Comparison of ENCODE assay signal across 18 mouse cellular contexts in the genomic region with DNA sequence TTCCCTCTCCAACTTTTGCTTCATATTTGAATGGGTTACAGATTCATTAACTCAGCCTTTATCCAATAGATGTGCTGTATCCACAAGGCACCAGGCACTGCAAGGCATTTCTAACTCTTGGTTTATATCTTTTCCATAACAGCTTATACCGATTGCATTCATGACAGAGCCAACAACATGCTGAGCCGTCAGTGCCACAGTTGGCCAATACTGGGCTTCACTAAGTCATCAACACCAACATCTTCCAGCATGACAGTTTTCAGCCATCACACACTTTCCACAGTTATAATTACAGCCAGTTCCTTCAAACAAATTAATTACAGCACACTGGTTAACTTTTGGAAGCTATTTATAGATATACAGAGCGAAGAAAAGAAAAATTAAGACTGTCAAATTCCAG.
A peak's percentile ranks its signal among the peaks of the same experiment; 100 is the strongest.
DNase-seq lines count a peak whose midpoint lies in the region; ATAC-seq and TF ChIP-seq lines count a peak whose summit lies in the region.
"Had no signal": no experiment of that assay in that cellular context is flagged by ENCODE, and none has a peak within 500 bp of the region (broad histone marks: within the 10 kb centered on the region; RNA-seq: fewer than 3 reads in every experiment).

No protein-coding gene starts in this region.

- H3K4me2 ChIP-seq in forebrain, embryonic 13.5 days, result no peak overlapping the region
- H3K4me2 ChIP-seq in forebrain, embryonic 12.5 days, result no peak overlapping the region
- no peak overlapping the region for H3K4me2 ChIP-seq in forebrain, postnatal 0 days (ENCODE audit: low read depth)
- H3K4me2 ChIP-seq in forebrain, embryonic 14.5 days (ENCODE audit: low read length), result no peak overlapping the region
- no peak overlapping the region for H3K4me2 ChIP-seq in midbrain, embryonic 15.5 days
- H3K4me2 ChIP-seq: heart, embryonic 11.5 days; hindbrain, embryonic 12.5 days; hindbrain, embryonic 15.5 days had no signal

- TF ChIP-seq POLR2A in brain, embryonic 14.5 days (IDR thresholded peaks at IDR 0.05; ENCODE audit: borderline replicate concordance, extremely low read depth, insufficient read depth, insufficient read length, poor library complexity, severe bottlenecking), result no peak

- 83% methylated on average over 3 of the region's 3 CpGs for WGBS in forebrain, embryonic 13.5 days
- 89% methylated on average over 3 of the region's 3 CpGs for WGBS in forebrain, embryonic 12.5 days
- 49% methylated on average over 3 of the region's 3 CpGs for WGBS in forebrain, postnatal 0 days
- 77% methylated on average over 3 of the region's 3 CpGs for WGBS in forebrain, embryonic 14.5 days
- 88% methylated on average over 3 of the region's 3 CpGs for WGBS in midbrain, embryonic 15.5 days

- no peaks in the 10 kb centered on the region for H3K9me3 ChIP-seq in forebrain, embryonic 13.5 days (replicated peaks)
- H3K9me3 ChIP-seq in forebrain, embryonic 12.5 days, result no peaks in the 10 kb centered on the region
- no peaks in the 10 kb centered on the region for H3K9me3 ChIP-seq in forebrain, postnatal 0 days (ENCODE audit: low read length)
- no peaks in the 10 kb centered on the region for H3K9me3 ChIP-seq in forebrain, embryonic 14.5 days (replicated peaks; ENCODE audit: control insufficient read depth, low read length)
- H3K9me3 ChIP-seq in midbrain, embryonic 15.5 days, result no peaks in the 10 kb centered on the region
- H3K9me3 ChIP-seq: hindbrain, embryonic 12.5 days; hindbrain, embryonic 15.5 days had no signal

- peak; percentile 16; the same call in 1 of the 2 replicates for ATAC-seq in forebrain, embryonic 13.5 days
- no peak for ATAC-seq in forebrain, embryonic 12.5 days (ENCODE audit: low FRiP score)
- peak; percentile 85 for ATAC-seq in forebrain, postnatal 0 days
- ATAC-seq in forebrain, embryonic 14.5 days, result no peak
- ATAC-seq in midbrain, embryonic 15.5 days (replicated peaks), result no peak
- ATAC-seq: intestine, postnatal 0 days; Patski had no signal

- H3K36me3 ChIP-seq in forebrain, embryonic 13.5 days (ENCODE audit: poor library complexity, severe bottlenecking), result no peaks in the 10 kb centered on the region
- no peaks in the 10 kb centered on the region for H3K36me3 ChIP-seq in forebrain, embryonic 12.5 days (replicated peaks)
- H3K36me3 ChIP-seq in forebrain, postnatal 0 days (ENCODE audit: insufficient read depth), result no peaks in the 10 kb centered on the region
- no peaks in the 10 kb centered on the region for H3K36me3 ChIP-seq in forebrain, embryonic 14.5 days (ENCODE audit: control insufficient read depth, insufficient read depth, low read length)
- no peaks in the 10 kb centered on the region for H3K36me3 ChIP-seq in midbrain, embryonic 15.5 days (replicated peaks)
- H3K36me3 ChIP-seq: hindbrain, embryonic 12.5 days; hindbrain, embryonic 15.5 days had no signal

- no peaks in the 10 kb centered on the region for H3K27me3 ChIP-seq in forebrain, embryonic 13.5 days
- H3K27me3 ChIP-seq in forebrain, embryonic 12.5 days, result no peaks in the 10 kb centered on the region
- no peaks in the 10 kb centered on the region for H3K27me3 ChIP-seq in forebrain, postnatal 0 days (ENCODE audit: insufficient read depth, low read length)
- H3K27me3 ChIP-seq in forebrain, embryonic 14.5 days (replicated peaks; ENCODE audit: control insufficient read depth, insufficient read depth, low read length), result no peaks in the 10 kb centered on the region
- no peaks in the 10 kb centered on the region for H3K27me3 ChIP-seq in midbrain, embryonic 15.5 days (replicated peaks)
- H3K27me3 ChIP-seq: hindbrain, embryonic 12.5 days; hindbrain, embryonic 15.5 days had no signal

- H3K9ac ChIP-seq in forebrain, embryonic 13.5 days, result no peak overlapping the region
- no peak overlapping the region for H3K9ac ChIP-seq in forebrain, embryonic 12.5 days
- no peak overlapping the region for H3K9ac ChIP-seq in forebrain, postnatal 0 days
- no peak overlapping the region for H3K9ac ChIP-seq in forebrain, embryonic 14.5 days (ENCODE audit: low read length)
- no peak overlapping the region for H3K9ac ChIP-seq in midbrain, embryonic 15.5 days
- H3K9ac ChIP-seq: hindbrain, embryonic 12.5 days; hindbrain, embryonic 15.5 days had no signal

- no peak overlapping the region for H3K4me3 ChIP-seq in forebrain, embryonic 13.5 days
- no peak overlapping the region for H3K4me3 ChIP-seq in forebrain, embryonic 12.5 days (replicated peaks)
- H3K4me3 ChIP-seq in forebrain, postnatal 0 days (ENCODE audit: low read depth, low read length), result no peak overlapping the region
- no peak overlapping the region for H3K4me3 ChIP-seq in forebrain, embryonic 14.5 days (ENCODE audit: low read depth, low read length)
- H3K4me3 ChIP-seq in midbrain, embryonic 15.5 days, result no peak overlapping the region
- H3K4me3 ChIP-seq: gastrocnemius, adult 2 months; hindbrain, embryonic 12.5 days; hindbrain, embryonic 15.5 days had no signal

- DNase-seq in forebrain, postnatal 0 days, result peak; percentile 63
- no peak for DNase-seq in forebrain, embryonic 14.5 days (ENCODE audit: low spot score)
- DNase-seq in brain, embryonic 14.5 days (ENCODE audit: low read depth), result peak; percentile 32
- DNase-seq: adrenal gland, postnatal 10 days; adrenal gland, postnatal 36 days; cerebellum, adult 18-20 months; gastrocnemius, adult 2 months; gastrocnemius, postnatal 14 days; heart, adult 11 months; kidney, adult 2 months had no signal

- no peaks in the 10 kb centered on the region for H3K4me1 ChIP-seq in forebrain, embryonic 13.5 days
- H3K4me1 ChIP-seq in forebrain, embryonic 12.5 days, result no peaks in the 10 kb centered on the region
- H3K4me1 ChIP-seq in forebrain, postnatal 0 days (ENCODE audit: insufficient read depth), result no peaks in the 10 kb centered on the region
- no peaks in the 10 kb centered on the region for H3K4me1 ChIP-seq in forebrain, embryonic 14.5 days (ENCODE audit: control insufficient read depth, insufficient read depth, low read length)
- no peaks in the 10 kb centered on the region for H3K4me1 ChIP-seq in midbrain, embryonic 15.5 days
- H3K4me1 ChIP-seq: hindbrain, embryonic 12.5 days; hindbrain, embryonic 15.5 days had no signal

- no peak overlapping the region for H3K27ac ChIP-seq in forebrain, embryonic 13.5 days
- no peak overlapping the region for H3K27ac ChIP-seq in forebrain, embryonic 12.5 days
- H3K27ac ChIP-seq in forebrain, postnatal 0 days (ENCODE audit: low read depth, low read length), result no peak overlapping the region
- H3K27ac ChIP-seq in forebrain, embryonic 14.5 days (ENCODE audit: low read depth, low read length), result no peak overlapping the region
- no peak overlapping the region for H3K27ac ChIP-seq in midbrain, embryonic 15.5 days
- H3K27ac ChIP-seq: gastrocnemius, adult 2 months; hindbrain, embryonic 12.5 days; hindbrain, embryonic 15.5 days had no signal

- TF ChIP-seq CTCF in forebrain, postnatal 0 days (IDR thresholded peaks at IDR 0.05; ENCODE audit: low read depth), result no peak
- no peak for TF ChIP-seq CTCF in brain, embryonic 14.5 days (IDR thresholded peaks at IDR 0.05; ENCODE audit: borderline replicate concordance, extremely low read depth, insufficient read depth, insufficient read length)

Comparison
In these comparisons a context has a peak if more than half of its experiments do, and no peak if none do; other contexts are left out.
1. ATAC-seq: peak in forebrain, embryonic 13.5 days (single experiment) and forebrain, postnatal 0 days (single experiment); none in forebrain, embryonic 12.5 days (single experiment), forebrain, embryonic 14.5 days (single experiment) and midbrain, embryonic 15.5 days (single experiment).